25 mouse cellular contexts compared by ENCODE assay signal in genomic region chr1:75905699-75906470, GRCm38 (mm10).
DNase-seq lines count a peak whose midpoint lies in the region; ATAC-seq and TF ChIP-seq lines count a peak whose summit lies in the region.
"Had no signal": no experiment of that assay in that cellular context is flagged by ENCODE, and none has a peak within 500 bp of the region (broad histone marks: within the 10 kb centered on the region; RNA-seq: fewer than 3 reads in every experiment).

No protein-coding gene starts in this region.

- H3K36me3 ChIP-seq in forebrain, embryonic 10.5 days (replicated peaks), result no peaks in the 10 kb centered on the region
- no peaks in the 10 kb centered on the region for H3K36me3 ChIP-seq in forebrain, postnatal 0 days (ENCODE audit: insufficient read depth)
- H3K36me3 ChIP-seq in forebrain, embryonic 14.5 days (ENCODE audit: control insufficient read depth, insufficient read depth, low read length), result no peaks in the 10 kb centered on the region
- H3K36me3 ChIP-seq in midbrain, embryonic 14.5 days (ENCODE audit: control insufficient read depth, insufficient read depth, low read length), result no peaks in the 10 kb centered on the region
- no peaks in the 10 kb centered on the region for H3K36me3 ChIP-seq in liver, postnatal 0 days (replicated peaks; ENCODE audit: insufficient read depth, low read length)
- no peaks in the 10 kb centered on the region for H3K36me3 ChIP-seq in heart, adult 2 months (ENCODE audit: control insufficient read depth, insufficient read depth, low read length)
- H3K36me3 ChIP-seq: embryonic facial prominence, embryonic 12.5 days; heart, embryonic 10.5 days; intestine, embryonic 15.5 days; limb, embryonic 15.5 days; lung, embryonic 15.5 days; neural tube, embryonic 15.5 days had no signal

- ATAC-seq in forebrain, postnatal 0 days, result no peak
- ATAC-seq in forebrain, embryonic 14.5 days, result peak; percentile 78
- ATAC-seq in midbrain, embryonic 14.5 days (ENCODE audit: low FRiP score, low TSS enrichment), result peak; percentile 46; the same call in 1 of the 2 replicates
- ATAC-seq in liver, postnatal 0 days, result no peak
- ATAC-seq: intestine, embryonic 15.5 days had no signal

- peak overlapping the region; percentile 70 for H3K27ac ChIP-seq in forebrain, embryonic 10.5 days
- H3K27ac ChIP-seq in forebrain, postnatal 0 days (ENCODE audit: low read depth, low read length), result no peak overlapping the region
- peak overlapping the region; percentile 77 for H3K27ac ChIP-seq in forebrain, embryonic 14.5 days (ENCODE audit: low read depth, low read length)
- H3K27ac ChIP-seq in midbrain, embryonic 14.5 days (replicated peaks; ENCODE audit: low read depth, low read length), result peak overlapping the region; percentile 38
- H3K27ac ChIP-seq in liver, postnatal 0 days (ENCODE audit: low read depth), result no peak overlapping the region
- no peak overlapping the region for H3K27ac ChIP-seq in heart, adult 2 months
- H3K27ac ChIP-seq: embryonic facial prominence, embryonic 12.5 days; heart, embryonic 10.5 days; intestine, embryonic 15.5 days; limb, embryonic 15.5 days; liver, embryonic 14.5 days; lung, embryonic 15.5 days; neural tube, embryonic 15.5 days; stomach, postnatal 0 days had no signal

- no peak for TF ChIP-seq CTCF in forebrain, postnatal 0 days (IDR thresholded peaks at IDR 0.05; ENCODE audit: low read depth)
- TF ChIP-seq CTCF in liver, postnatal 0 days (IDR thresholded peaks at IDR 0.05; ENCODE audit: low read depth), result no peak
- TF ChIP-seq CTCF in heart, adult 2 months (IDR thresholded peaks at IDR 0.05), result no peak

- no peaks in the 10 kb centered on the region for H3K9me3 ChIP-seq in forebrain, embryonic 10.5 days
- no peaks in the 10 kb centered on the region for H3K9me3 ChIP-seq in forebrain, postnatal 0 days (ENCODE audit: low read length)
- no peaks in the 10 kb centered on the region for H3K9me3 ChIP-seq in forebrain, embryonic 14.5 days (replicated peaks; ENCODE audit: control insufficient read depth, low read length)
- no peaks in the 10 kb centered on the region for H3K9me3 ChIP-seq in midbrain, embryonic 14.5 days (ENCODE audit: control insufficient read depth, low read length)
- H3K9me3 ChIP-seq in liver, postnatal 0 days (ENCODE audit: low read length), result no peaks in the 10 kb centered on the region
- H3K9me3 ChIP-seq: embryonic facial prominence, embryonic 12.5 days; heart, embryonic 10.5 days; intestine, embryonic 15.5 days; limb, embryonic 15.5 days; lung, embryonic 15.5 days; neural tube, embryonic 15.5 days had no signal

- H3K9ac ChIP-seq in forebrain, postnatal 0 days, result no peak overlapping the region
- no peak overlapping the region for H3K9ac ChIP-seq in forebrain, embryonic 14.5 days (ENCODE audit: low read length)
- no peak overlapping the region for H3K9ac ChIP-seq in midbrain, embryonic 14.5 days (replicated peaks; ENCODE audit: low read length)
- H3K9ac ChIP-seq in liver, postnatal 0 days (replicated peaks), result no peak overlapping the region
- no peak overlapping the region for H3K9ac ChIP-seq in heart, adult 2 months (ENCODE audit: low read depth, low read length)
- H3K9ac ChIP-seq: embryonic facial prominence, embryonic 12.5 days; intestine, embryonic 15.5 days; limb, embryonic 15.5 days; liver, embryonic 14.5 days; lung, embryonic 15.5 days; neural tube, embryonic 15.5 days had no signal

- no peak for DNase-seq in forebrain, embryonic 10.5 days (ENCODE audit: extremely low spot score, low spot score)
- no peak for DNase-seq in forebrain, postnatal 0 days
- peak; percentile 61 for DNase-seq in Muller cell, postnatal 12 days (ENCODE audit: inconsistent ontology term)
- DNase-seq in forebrain, embryonic 14.5 days (ENCODE audit: low spot score), result peak; percentile 62
- peak; percentile 63 for DNase-seq in midbrain, embryonic 14.5 days
- DNase-seq in liver, postnatal 0 days, result no peak
- DNase-seq in heart, adult 2 months, result no peak
- DNase-seq in lung, postnatal 14 days, result no peak
- DNase-seq: adrenal gland, postnatal 36 days; cerebellum, adult 11-12 months; cerebellum, postnatal 10 days; kidney, adult 8-10 months; kidney, postnatal 10 days; left cerebral cortex, postnatal 4 days; lung, postnatal 4 days; right cerebral cortex, postnatal 14 days had no signal

- WGBS in forebrain, embryonic 10.5 days, result 42% methylated on average over 9 of the region's 9 CpGs
- WGBS in forebrain, postnatal 0 days, result 19% methylated on average over 9 of the region's 9 CpGs
- 15% methylated on average over 9 of the region's 9 CpGs for WGBS in forebrain, embryonic 14.5 days
- WGBS in midbrain, embryonic 14.5 days, result 34% methylated on average over 9 of the region's 9 CpGs
- 71% methylated on average over 9 of the region's 9 CpGs for WGBS in liver, postnatal 0 days (ENCODE audit: insufficient replicate concordance)
- WGBS in heart, adult 2 months, result 77% methylated on average over 9 of the region's 9 CpGs

- no peak for TF ChIP-seq EP300 in liver, postnatal 0 days (IDR thresholded peaks at IDR 0.05; ENCODE audit: low read depth)
- no peak for TF ChIP-seq EP300 in heart, adult 2 months (IDR thresholded peaks at IDR 0.05; ENCODE audit: insufficient read depth, low read depth, low read length)

- H3K4me1 ChIP-seq in forebrain, embryonic 10.5 days, result peaks cover 49% of the 10 kb centered on the region
- H3K4me1 ChIP-seq in forebrain, postnatal 0 days (ENCODE audit: insufficient read depth), result 0 out of 2 replicates have a peak, but pooled peaks cover 3% of the 10 kb centered on the region
- H3K4me1 ChIP-seq in forebrain, embryonic 14.5 days (ENCODE audit: control insufficient read depth, insufficient read depth, low read length), result peaks cover 22% of the 10 kb centered on the region
- peaks cover 8% of the 10 kb centered on the region; the same call in 1 of the 2 replicates for H3K4me1 ChIP-seq in midbrain, embryonic 14.5 days (ENCODE audit: control insufficient read depth, insufficient read depth, low read length)
- no peaks in the 10 kb centered on the region for H3K4me1 ChIP-seq in liver, postnatal 0 days (ENCODE audit: insufficient read depth)
- no peaks in the 10 kb centered on the region for H3K4me1 ChIP-seq in heart, adult 2 months (ENCODE audit: control insufficient read depth, insufficient read depth, low read length)
- H3K4me1 ChIP-seq: heart, embryonic 10.5 days; intestine, embryonic 15.5 days; limb, embryonic 15.5 days; lung, embryonic 15.5 days; neural tube, embryonic 15.5 days had no signal

- no peaks in the 10 kb centered on the region for H3K79me2 ChIP-seq in heart, adult 2 months (replicated peaks; ENCODE audit: control insufficient read depth, insufficient read depth, low read length)

- TF ChIP-seq POLR2A in heart, adult 2 months (IDR thresholded peaks at IDR 0.05; ENCODE audit: insufficient read depth, low read depth, low read length), result no peak

- H3K27me3 ChIP-seq in forebrain, embryonic 10.5 days (ENCODE audit: poor library complexity, severe bottlenecking), result peaks cover 7% of the 10 kb centered on the region
- no peaks in the 10 kb centered on the region for H3K27me3 ChIP-seq in forebrain, postnatal 0 days (ENCODE audit: insufficient read depth, low read length)
- no peaks in the 10 kb centered on the region for H3K27me3 ChIP-seq in forebrain, embryonic 14.5 days (replicated peaks; ENCODE audit: control insufficient read depth, insufficient read depth, low read length)
- H3K27me3 ChIP-seq in midbrain, embryonic 14.5 days (ENCODE audit: control insufficient read depth, insufficient read depth, low read length), result no peaks in the 10 kb centered on the region
- H3K27me3 ChIP-seq in liver, postnatal 0 days (ENCODE audit: insufficient read depth, low read length), result no peaks in the 10 kb centered on the region
- no peaks in the 10 kb centered on the region for H3K27me3 ChIP-seq in heart, adult 2 months (ENCODE audit: control insufficient read depth, insufficient read depth, low read length)
- H3K27me3 ChIP-seq: embryonic facial prominence, embryonic 12.5 days; intestine, embryonic 15.5 days; limb, embryonic 15.5 days; lung, embryonic 15.5 days; neural tube, embryonic 15.5 days had no signal

- no peak overlapping the region for H3K4me2 ChIP-seq in forebrain, postnatal 0 days (ENCODE audit: low read depth)
- H3K4me2 ChIP-seq in forebrain, embryonic 14.5 days (ENCODE audit: low read length), result 0 out of 2 replicates have a peak overlapping the region, but pooled peaks have one; percentile 6
- peak overlapping the region; percentile 6; the same call in 1 of the 2 replicates for H3K4me2 ChIP-seq in midbrain, embryonic 14.5 days (ENCODE audit: low read length)
- H3K4me2 ChIP-seq in liver, postnatal 0 days (ENCODE audit: low read depth, low read length), result no peak overlapping the region
- H3K4me2 ChIP-seq: embryonic facial prominence, embryonic 12.5 days; intestine, embryonic 15.5 days; limb, embryonic 15.5 days; lung, embryonic 15.5 days; neural tube, embryonic 15.5 days had no signal

- no peak overlapping the region for H3K4me3 ChIP-seq in forebrain, embryonic 10.5 days
- H3K4me3 ChIP-seq in forebrain, postnatal 0 days (ENCODE audit: low read depth, low read length), result no peak overlapping the region
- no peak overlapping the region for H3K4me3 ChIP-seq in forebrain, embryonic 14.5 days (ENCODE audit: low read depth, low read length)
- H3K4me3 ChIP-seq in midbrain, embryonic 14.5 days (replicated peaks; ENCODE audit: low read depth, low read length), result no peak overlapping the region
- no peak overlapping the region for H3K4me3 ChIP-seq in liver, postnatal 0 days (ENCODE audit: low read depth, low read length)
- H3K4me3 ChIP-seq in heart, adult 2 months, result no peak overlapping the region
- H3K4me3 ChIP-seq: embryonic facial prominence, embryonic 12.5 days; erythroblast, embryonic 14.5 days; heart, embryonic 10.5 days; intestine, embryonic 15.5 days; limb, embryonic 15.5 days; lung, embryonic 15.5 days; neural tube, embryonic 15.5 days had no signal

- intact Hi-C loops in heart, adult 2 months (cut with DNase I), result no loop called here

Comparison
In these comparisons a context has a peak if more than half of its experiments do, and no peak if none do; other contexts are left out.
1. DNase-seq: peak in Muller cell, postnatal 12 days (single experiment), forebrain, embryonic 14.5 days (single experiment) and midbrain, embryonic 14.5 days (single experiment); none in forebrain, embryonic 10.5 days (single experiment), forebrain, postnatal 0 days (single experiment), liver, postnatal 0 days (single experiment), heart, adult 2 months (0 of 2) and lung, postnatal 14 days (single experiment).
2. H3K27ac ChIP-seq: peak in forebrain, embryonic 10.5 days (single experiment), forebrain, embryonic 14.5 days (single experiment) and midbrain, embryonic 14.5 days (single experiment); none in forebrain, postnatal 0 days (single experiment), liver, postnatal 0 days (single experiment) and heart, adult 2 months (single experiment).
3. ATAC-seq: peak in forebrain, embryonic 14.5 days (single experiment) and midbrain, embryonic 14.5 days (single experiment); none in forebrain, postnatal 0 days (single experiment) and liver, postnatal 0 days (single experiment).
4. H3K4me2 ChIP-seq: peak in forebrain, embryonic 14.5 days (single experiment) and midbrain, embryonic 14.5 days (single experiment); none in forebrain, postnatal 0 days (single experiment) and liver, postnatal 0 days (single experiment).